Mouse (Mus musculus) hindbrain, embryonic 16.5 days (tissue): ENCODE data around the gene Hsd17b13. TPM values are rescaled to one million over a fixed set of nuclear protein-coding genes. Genes with fewer than 3 reads are reported as not detected.
"Not testable (repeated sequence)": the region's sequence is repeated elsewhere in the genome, so short reads cannot be mapped to it uniquely, and the experiment has no call there.

Experiments
- ATAC-seq: fragments of 200-750 bp; cut with Nextera tagmentation; 2 replicates; pipeline ENCODE4 v1.8.0; 2017; ENCODE audit warnings: moderate TSS enrichment, moderate library complexity
- H3K27ac ChIP-seq: fragments of 300-500 bp; sonication (generic); 2 replicates; pipeline ENCODE4 v1.5.1; 2014; ENCODE audit warnings: low read depth, mild to moderate bottlenecking, control low read depth, low read length, moderate library complexity
- H3K27me3 ChIP-seq: fragments of 300-500 bp; sonication (generic); replicated peaks from 2 replicates; pipeline ENCODE4 v1.6.1; 2014; ENCODE audit warnings: low read length; ENCODE audit not compliant: control insufficient read depth, insufficient read depth
- H3K36me3 ChIP-seq: fragments of 300-500 bp; sonication (generic); 2 replicates; pipeline ENCODE4 v1.6.1; 2014; ENCODE audit warnings: mild to moderate bottlenecking, low read length, moderate library complexity, mixed read lengths; ENCODE audit not compliant: control insufficient read depth, insufficient read depth
- H3K4me1 ChIP-seq: fragments of 300-500 bp; sonication (generic); 2 replicates; pipeline ENCODE4 v1.6.1; 2014; ENCODE audit warnings: low read depth, low read length; ENCODE audit not compliant: control insufficient read depth, insufficient read depth
- H3K4me2 ChIP-seq: fragments of 300-500 bp; sonication (generic); 2 replicates; pipeline ENCODE4 v1.6.1; 2014; ENCODE audit warnings: mild to moderate bottlenecking, low read length, control low read depth, moderate library complexity
- H3K4me3 ChIP-seq: fragments of 300-500 bp; sonication (generic); 2 replicates; pipeline ENCODE4 v1.5.1; 2014; ENCODE audit warnings: mild to moderate bottlenecking, low read length, control low read depth, moderate library complexity
- H3K9ac ChIP-seq: fragments of 300-500 bp; sonication (generic); 2 replicates; pipeline ENCODE4 v1.6.1; 2014; ENCODE audit warnings: low read depth, mild to moderate bottlenecking, control low read depth, low read length, moderate library complexity
- H3K9me3 ChIP-seq: fragments of 300-500 bp; sonication (generic); 2 replicates; pipeline ENCODE4 v1.6.1; 2014; ENCODE audit warnings: mild to moderate bottlenecking, low read length, moderate library complexity; ENCODE audit not compliant: control insufficient read depth
- WGBS: fragments of 180-500 bp; shearing (Covaris S2); extraction: QIAGEN DNeasy Blood & Tissue Kit; methylation state at CpG from one replicate; pipeline ENCODE4 v1.1.7; 2014; 5-methylcytosine and 5-hydroxymethylcytosine counted together
- polyA plus RNA-seq: library from polyadenylated mRNA; unstranded; fragments of >200 nt; fragmentation: Nextera tagmentation; extraction: Ambion mirVana; gene quantifications from 2 replicates; pipeline ENCODE4 v1.2.1, GENCODE M21; 2015

The Hsd17b13 gene
- polyA plus RNA-seq, 1 experiment from 2014 or later, result not detected

DNA sequence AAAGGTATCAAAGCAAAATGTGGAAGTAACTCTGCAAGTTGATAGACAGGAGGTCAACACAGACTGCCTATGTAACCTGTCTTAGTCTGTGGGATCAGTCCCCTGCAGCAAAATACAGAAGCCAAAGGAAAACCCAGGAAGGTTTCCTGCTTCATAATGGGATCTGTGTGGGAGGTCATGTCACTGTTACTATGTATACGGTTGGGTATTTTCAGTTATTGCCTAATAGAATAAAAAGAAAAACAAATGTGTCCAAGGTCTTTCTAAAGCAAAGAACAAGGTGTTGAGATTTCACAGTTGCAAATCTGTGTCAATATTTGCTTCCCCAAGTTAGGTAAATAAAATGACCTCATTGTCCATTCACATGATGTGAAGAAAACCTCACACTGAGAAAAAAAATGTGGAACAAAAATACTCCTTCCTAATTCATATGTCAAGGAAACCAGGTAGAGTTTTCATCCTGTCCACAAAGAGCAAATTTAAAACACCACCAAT is 14.2 kb downstream of the Hsd17b13 start:
- 79% methylated on average over 1 of the region's 1 CpGs for WGBS
- Histone ChIP-seq H3K27ac (no peak overlapping the region), H3K9me3 (no peaks in the 10 kb centered on the region), H3K4me3 (no peak overlapping the region), H3K36me3 (no peaks in the 10 kb centered on the region), H3K27me3 (no peaks in the 10 kb centered on the region), H3K4me1 (no peaks in the 10 kb centered on the region), H3K9ac (no peak overlapping the region), H3K4me2 (no peak overlapping the region)
- no peak for ATAC-seq

DNA sequence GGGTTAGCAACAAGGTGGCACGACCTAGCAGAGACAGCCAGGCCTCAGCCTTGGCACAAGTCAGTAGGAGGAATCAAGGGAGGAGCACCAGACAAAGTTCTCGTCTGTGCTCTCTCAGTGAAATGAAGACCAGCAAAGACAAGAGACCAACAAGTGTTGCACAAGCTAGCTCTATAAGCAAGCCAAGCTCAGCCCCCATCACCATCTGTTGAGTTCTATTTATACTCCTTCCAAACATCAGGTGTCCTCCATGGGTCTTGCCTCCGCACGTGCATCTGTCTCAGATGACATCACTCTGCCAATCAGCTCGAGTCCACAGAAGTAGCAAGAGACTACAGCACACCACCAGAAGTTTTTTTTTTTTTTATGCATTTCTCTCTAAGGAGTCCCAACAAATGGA is 22.6 kb downstream of the Hsd17b13 start:
- H3K4me1 ChIP-seq, result no peaks in the 10 kb centered on the region; the same call in 1 of the 2 replicates
- no peak overlapping the region for H3K4me3 ChIP-seq
- H3K27ac ChIP-seq, result no peak overlapping the region
- H3K36me3 ChIP-seq, result no peaks in the 10 kb centered on the region
- WGBS, result 72% methylated on average over 5 of the region's 5 CpGs
- no peak for ATAC-seq
- no peaks in the 10 kb centered on the region for H3K9me3 ChIP-seq
- H3K9ac ChIP-seq, result no peak overlapping the region
- no peaks in the 10 kb centered on the region for H3K27me3 ChIP-seq
- no peak overlapping the region for H3K4me2 ChIP-seq

DNA sequence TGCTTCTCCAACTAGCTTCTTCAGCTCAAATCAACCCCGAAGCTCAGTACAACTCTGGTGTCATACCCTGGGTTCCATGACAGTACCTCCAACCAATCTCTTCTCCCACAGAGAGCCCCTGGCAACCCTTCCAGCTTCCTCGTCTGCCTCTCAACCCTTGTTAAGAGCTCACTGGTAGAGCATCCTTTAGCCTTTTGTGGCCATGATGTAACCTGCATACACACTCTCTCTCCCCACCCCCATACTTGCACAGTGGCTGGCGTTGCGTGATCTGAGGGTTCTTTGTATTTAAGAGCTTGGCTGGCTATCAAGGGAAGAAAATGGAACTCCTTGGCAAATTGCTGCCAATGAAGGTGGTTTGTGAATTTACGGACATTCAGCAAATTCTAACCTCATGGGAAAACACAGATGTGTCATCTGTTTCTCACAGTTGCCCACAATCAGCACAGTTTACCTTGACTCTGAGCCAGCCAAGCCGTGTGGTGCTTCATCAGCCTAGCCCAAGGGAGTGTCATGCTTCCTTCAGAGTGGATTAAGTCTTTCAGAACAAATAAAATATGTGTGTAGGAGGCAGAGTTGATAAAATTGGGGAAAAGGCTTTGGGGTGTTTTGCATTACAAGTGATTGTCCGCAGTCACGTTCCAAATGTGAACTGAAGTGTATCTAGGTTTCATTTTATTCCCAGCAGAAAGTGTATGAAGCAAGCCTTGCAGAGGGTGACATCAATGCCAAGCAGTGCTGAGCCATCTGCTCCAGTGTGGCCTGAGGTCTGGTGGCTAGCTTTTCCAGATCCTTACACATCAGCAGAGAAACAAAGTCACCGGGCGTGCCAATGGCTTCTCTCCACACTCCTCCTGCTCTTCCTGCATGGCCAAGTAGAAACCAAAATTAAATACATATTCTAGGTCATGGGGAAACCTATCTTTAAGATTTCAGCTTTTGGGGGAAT is 23.8 kb downstream of the Hsd17b13 start:
- Histone ChIP-seq H3K4me2 (no peak overlapping the region), H3K4me1 (no peaks in the 10 kb centered on the region; the same call in 1 of the 2 replicates), H3K9me3 (no peaks in the 10 kb centered on the region), H3K27me3 (no peaks in the 10 kb centered on the region), H3K9ac (no peak overlapping the region), H3K27ac (no peak overlapping the region), H3K36me3 (no peaks in the 10 kb centered on the region), H3K4me3 (no peak overlapping the region)
- ATAC-seq, result no peak
- WGBS, result 64% methylated on average over 10 of the region's 10 CpGs

DNA sequence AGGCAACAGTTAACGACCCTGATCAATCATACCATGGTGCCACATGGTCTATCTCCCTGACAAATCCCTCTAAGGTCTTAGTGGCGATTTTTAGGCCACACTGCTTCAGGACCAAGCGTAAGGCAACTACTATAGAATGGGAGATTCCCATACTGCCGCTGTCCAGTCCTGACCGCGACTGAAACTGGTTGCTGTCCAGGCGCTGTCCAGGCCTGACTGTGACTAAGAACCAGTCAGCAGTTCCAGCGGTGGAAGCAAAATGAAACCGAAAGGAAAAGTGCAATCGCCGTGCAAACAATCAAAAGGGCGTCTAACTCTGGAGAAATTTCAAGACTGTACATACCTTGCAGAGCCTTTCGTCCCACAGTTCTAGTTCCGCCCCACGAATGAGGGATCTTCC is 27.1 kb downstream of the Hsd17b13 start:
- not testable (repeated sequence) for H3K4me3 ChIP-seq, ATAC-seq, H3K27ac ChIP-seq, H3K27me3 ChIP-seq, H3K4me2 ChIP-seq, H3K9me3 ChIP-seq, H3K36me3 ChIP-seq, H3K4me1 ChIP-seq, H3K9ac ChIP-seq
- WGBS, result 96% methylated on average over 15 of the region's 15 CpGs

DNA sequence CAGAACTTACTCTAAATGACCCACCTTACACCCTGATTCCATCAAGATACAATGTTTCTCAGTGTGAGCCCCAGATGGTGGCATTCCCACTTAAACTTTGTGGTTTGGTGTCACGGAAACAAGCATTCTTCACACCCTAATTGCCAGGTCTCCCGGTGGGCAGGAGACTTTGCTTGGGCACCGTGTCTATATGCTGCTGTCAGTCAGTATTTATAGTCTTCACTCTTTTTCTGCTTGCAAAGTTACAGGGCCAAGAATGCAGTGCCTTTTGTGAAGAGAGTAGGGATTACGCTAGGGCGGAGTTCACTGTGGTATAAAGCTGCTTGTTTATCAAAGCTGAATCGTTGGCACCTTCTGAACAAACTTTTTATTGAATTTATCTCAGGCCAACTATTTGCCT is 34.0 kb downstream of the Hsd17b13 start:
- H3K4me1 ChIP-seq, result peaks cover 11% of the 10 kb centered on the region
- H3K4me3 ChIP-seq, result no peak overlapping the region
- H3K27me3 ChIP-seq, result peaks cover 6% of the 10 kb centered on the region
- no peak overlapping the region for H3K4me2 ChIP-seq
- 30% methylated on average over 6 of the region's 6 CpGs for WGBS
- H3K9me3 ChIP-seq, result 0 out of 2 replicates have a peak, but pooled peaks cover 3% of the 10 kb centered on the region
- H3K27ac ChIP-seq, result no peak overlapping the region
- ATAC-seq, result no peak
- H3K9ac ChIP-seq, result no peak overlapping the region
- no peaks in the 10 kb centered on the region for H3K36me3 ChIP-seq

DNA sequence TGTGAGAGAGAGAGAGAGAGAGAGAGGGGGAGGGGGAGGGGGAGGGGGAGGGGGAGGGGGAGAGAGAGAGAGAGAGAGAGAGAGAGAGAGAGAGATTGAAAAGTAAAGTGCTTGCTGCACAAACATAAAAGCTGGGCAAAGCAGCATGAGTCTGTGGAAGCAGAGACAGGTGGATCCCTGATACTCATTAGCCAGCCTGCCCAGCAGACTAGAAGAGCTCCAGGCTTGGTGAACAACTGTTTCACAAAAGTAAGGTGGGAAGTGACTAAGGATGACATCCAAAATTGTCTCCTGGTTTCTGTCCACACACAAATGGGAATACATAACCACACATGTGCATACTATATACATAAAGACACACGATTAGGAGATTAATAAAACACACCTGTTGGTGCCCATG is 37.4 kb downstream of the Hsd17b13 start:
- 62% methylated on average over 1 of the region's 1 CpGs for WGBS
- H3K36me3 ChIP-seq, result no peaks in the 10 kb centered on the region
- H3K9me3 ChIP-seq, result no peaks in the 10 kb centered on the region
- no peak overlapping the region for H3K4me3 ChIP-seq
- H3K27me3 ChIP-seq, result peaks cover 6% of the 10 kb centered on the region
- peaks cover 11% of the 10 kb centered on the region for H3K4me1 ChIP-seq
- no peak for ATAC-seq
- H3K9ac ChIP-seq, result no peak overlapping the region
- H3K4me2 ChIP-seq, result no peak overlapping the region
- H3K27ac ChIP-seq, result no peak overlapping the region

DNA sequence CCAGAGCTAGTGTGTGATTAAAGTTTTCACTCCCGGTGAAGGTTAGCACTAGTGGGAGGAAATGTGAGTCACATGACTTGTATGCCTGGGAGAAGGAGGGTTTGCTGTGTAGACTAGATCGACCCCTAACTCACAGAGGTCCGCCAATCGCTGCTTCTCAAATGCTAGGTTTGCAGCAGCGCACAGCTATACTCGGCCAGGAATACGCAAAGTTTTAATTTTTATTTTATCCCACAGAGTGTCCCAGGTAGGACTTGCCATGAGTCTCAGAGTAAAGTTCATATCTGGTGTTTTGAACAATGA is 37.9 kb downstream of the Hsd17b13 start:
- Histone ChIP-seq H3K4me2 (peak overlapping the region; percentile 31), H3K27ac (no peak overlapping the region), H3K36me3 (no peaks in the 10 kb centered on the region), H3K4me1 (peaks cover 11% of the 10 kb centered on the region), H3K9me3 (no peaks in the 10 kb centered on the region), H3K4me3 (no peak overlapping the region), H3K27me3 (peaks cover 6% of the 10 kb centered on the region), H3K9ac (no peak overlapping the region)
- WGBS, result 40% methylated on average over 7 of the region's 7 CpGs
- peak; percentile 32 for ATAC-seq

DNA sequence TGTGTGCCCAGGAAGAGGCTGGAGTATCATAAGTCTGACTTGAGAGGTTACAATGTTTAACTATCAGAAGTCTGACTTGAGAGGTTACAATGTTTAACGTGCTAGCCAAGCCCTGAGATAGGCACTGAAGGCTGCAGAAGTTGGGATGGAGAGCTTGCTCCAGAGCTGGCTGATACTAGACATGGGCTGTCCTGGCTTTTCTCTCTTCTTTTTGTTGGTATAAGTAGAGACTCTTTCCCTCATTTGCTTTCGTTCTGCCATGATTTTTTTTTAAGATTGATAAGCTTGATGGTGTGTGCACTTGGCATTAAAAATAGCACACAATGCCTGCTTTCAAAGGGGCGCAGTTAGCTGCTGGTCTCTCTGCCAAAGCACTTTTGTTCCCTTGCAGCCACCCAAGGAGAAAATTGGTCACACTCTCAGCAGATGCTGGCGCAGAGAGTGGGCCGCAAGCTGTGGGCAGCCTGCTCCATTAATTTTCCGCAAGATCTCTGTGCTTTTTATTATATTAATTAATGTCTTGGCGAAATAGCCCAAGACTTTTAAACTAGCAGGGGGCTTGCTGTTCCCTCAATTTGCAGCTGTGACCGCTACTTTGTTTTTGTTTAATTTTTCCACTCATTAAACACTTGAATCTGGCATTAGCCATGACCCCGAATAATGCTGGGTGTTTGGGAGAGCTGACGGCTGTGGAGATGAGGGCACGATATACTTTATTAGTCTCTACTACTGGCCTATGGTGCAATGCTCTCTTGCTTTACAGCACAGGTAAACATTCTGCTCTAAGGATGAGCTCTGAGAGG is 38.5 kb downstream of the Hsd17b13 start:
- Histone ChIP-seq H3K4me2 (peak overlapping the region; percentile 31), H3K27ac (no peak overlapping the region), H3K36me3 (no peaks in the 10 kb centered on the region), H3K9ac (no peak overlapping the region), H3K9me3 (no peaks in the 10 kb centered on the region), H3K27me3 (peaks cover 6% of the 10 kb centered on the region), H3K4me1 (peaks cover 11% of the 10 kb centered on the region), H3K4me3 (no peak overlapping the region)
- WGBS, result 15% methylated on average over 11 of the region's 11 CpGs
- ATAC-seq, result peak; percentile 91
